Mouse (Mus musculus): Measurements from ENCODE around the gene Iqcf3.

Iqcf3 gene

DNA sequence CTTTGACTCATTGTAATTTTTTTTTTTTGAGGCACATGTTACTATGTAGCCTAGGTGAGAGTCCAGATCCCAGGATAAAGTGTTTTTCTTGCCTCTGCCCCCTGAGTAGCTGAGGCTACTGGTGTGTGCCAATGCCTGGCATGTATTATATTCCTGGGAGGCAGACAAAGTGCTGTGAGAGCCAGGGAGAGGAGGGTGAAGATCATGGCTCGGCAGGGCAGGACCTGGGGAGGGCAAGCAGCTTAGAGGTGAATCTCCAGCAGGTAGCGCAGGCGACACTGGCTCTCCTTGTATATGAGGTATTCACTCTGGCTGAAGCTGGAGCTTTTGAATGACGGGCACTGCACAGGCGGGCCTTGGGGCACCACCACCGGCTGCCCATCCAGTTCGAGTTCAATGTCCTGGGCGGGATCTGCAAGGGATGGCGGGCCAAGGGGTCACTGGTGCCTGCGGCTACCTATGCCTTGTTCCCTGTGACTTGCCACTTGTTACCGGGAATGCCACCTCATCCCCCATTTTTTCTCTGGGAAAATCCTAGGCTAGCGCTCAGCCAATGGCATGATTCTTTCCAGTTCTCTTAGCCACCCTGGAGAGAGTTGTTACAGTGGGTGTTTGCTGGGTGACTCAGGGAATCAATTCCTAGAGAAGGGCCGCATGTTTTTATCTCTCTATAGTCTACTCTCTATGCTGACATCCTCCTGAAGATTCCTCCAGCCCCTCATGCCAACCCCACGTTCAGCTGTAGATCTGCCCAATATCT lies 90.3 kb downstream of the Iqcf3 start:
- DNase-seq, result peak in 1 of 2 experiments; percentile 61

DNA sequence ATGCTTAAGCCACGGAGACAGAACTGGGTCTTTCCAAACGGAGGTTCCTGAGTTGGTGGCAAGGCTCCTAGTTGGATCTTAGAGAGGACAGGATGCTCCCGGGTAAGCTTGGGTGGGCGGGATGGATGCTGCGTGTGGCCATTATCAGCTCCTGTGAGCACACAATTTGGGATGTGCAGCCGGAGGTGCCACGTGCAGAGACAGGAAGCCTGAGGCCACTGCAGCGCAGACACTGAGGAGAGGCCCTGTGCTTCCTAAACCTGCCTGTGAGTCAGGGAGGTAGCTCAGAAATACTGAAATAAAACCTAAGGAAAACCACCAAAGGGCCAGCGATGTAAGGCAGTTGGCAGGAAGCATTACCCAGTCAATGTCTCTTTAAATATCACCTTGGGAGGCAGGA lies 91.7 kb downstream of the Iqcf3 start:
- peak in 1 of 2 experiments; percentile 28 for DNase-seq

DNA sequence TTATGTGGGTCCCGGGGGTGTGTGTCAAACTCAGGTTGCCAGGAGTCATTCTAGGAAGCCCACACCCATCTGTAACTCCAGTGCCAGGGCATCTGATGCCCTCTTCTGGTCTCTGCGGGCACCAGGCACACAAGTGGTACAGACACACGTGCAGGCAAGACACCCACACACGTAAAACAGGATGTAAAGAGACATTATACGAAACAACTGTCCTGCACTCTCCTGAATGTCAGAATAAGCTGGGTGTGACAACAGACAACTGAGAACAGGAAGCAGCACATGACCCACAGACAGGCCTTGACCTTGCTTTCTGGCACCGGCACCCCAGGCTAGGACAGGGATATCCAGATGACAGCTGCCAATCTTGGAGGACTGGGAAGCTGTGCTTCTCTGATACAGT lies 92.1 kb downstream of the Iqcf3 start:
- peak in 1 of 2 experiments; percentile 44 for DNase-seq

DNA sequence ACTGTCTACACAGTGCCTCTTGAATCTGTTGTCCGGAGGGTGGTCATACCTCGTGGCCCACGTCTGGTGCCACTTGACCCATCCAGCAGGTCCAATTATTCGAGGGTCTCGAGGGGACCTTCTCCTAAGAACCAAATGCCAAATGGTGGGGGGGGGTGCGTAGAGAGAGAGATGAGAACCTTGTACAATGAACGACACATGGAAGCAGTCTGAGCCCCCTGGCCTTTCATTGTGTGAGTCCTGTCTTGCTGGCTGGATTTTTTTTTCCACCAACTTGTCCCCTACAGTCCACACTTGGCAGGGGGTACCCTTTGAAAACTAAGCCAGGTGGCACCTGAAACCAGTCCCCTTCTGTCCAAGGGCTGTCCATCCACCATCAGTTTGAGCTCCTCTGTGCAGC lies 93.7 kb downstream of the Iqcf3 start:
- DNase-seq, result no peak

DNA sequence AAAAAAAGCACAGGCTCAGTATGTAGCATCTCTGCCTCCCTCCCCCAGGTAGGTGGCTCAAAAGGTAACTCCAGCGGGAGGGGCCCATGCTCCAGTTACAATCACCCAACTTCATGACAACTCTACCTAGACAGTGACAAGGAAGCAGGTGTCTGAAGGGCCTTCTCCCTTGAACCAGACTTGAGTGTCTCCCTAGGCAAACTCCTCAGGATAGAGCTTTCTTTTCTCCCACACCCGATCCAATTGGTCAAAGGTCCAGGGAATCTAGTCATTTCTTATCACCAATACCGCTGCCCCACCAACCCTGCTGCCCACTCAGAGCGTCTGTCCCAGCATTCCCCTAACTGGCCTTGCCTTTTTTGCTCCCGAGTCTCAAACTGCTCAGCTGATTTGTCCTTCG lies 94.7 kb downstream of the Iqcf3 start:
- DNase-seq, result no peak

DNA sequence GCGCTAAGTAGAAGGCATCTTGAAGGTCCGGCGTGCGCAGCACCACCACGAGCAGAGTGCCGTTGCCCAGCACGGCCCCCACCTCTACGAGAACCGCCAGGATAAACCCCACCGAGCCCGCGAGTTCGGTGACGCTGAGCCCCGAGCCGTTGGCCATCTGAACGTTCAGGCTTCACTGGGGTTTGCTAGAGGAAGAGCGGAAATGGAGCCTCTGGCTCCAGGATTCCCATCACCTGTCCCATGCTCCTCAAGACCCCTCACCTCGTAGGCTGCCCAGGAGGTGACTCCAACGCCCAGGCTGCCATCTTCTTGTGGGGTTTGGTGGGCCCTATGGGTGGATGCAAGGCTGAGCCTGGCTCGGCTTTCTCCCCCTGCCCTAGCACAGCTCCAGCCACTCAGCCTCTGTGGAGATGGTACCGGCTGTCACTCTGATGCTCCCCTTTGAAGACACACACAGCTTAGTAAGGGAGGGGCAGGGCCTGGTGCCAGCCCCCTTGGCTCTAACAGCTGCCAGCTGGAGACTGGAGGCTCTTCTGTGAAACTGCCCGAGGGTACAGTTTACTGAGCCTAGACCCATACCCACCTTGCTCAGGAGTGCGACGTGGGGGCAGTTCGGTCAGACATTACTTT lies 95.7 kb downstream of the Iqcf3 start, which contains the start of gene Gpr62:
Gpr62 (minus strand) TSS at position 368 of the 630 bp plus-strand sequence.
- DNase-seq, result no peak

DNA sequence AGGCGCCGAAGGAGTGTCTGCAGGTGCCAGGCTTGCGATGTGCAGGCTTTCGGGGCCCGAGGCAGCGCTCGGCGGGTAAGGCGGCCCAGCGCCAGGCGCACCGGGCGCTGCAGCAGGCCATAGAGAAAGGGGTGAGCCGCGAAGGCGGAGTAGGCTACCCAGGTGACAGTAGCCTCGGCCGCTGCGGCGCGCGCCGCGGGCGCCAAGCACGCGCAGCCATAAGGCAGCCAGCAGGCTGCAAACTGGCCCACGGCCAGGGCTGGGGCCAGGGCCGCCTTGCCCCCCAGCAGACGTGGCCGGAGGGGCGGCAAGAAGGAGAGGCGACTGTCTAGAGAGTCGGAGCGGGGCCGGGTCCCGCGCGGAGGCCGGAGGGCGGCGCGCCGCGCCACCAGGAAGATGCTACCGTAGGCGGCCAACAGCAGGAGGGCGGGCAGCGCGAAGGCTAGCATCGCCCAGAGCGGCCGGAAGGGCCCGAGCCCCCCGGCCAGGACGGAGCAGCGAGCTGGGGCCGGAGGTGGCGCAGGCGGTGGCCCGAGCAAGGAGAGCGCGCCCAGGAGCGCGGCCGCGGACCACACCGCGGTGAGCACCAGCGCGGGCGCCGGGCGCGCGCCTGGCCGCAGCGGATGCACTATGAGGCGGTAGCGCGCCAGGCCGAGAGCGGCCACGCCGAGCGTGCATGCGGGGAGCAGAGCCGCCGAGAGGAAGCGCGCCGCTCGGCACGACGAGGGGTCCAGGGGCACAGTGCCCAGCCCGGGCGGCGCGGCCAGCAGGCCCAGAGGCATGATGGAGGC lies 96.5 kb downstream of the Iqcf3 start:
- peak; percentile 53 to 77 for DNase-seq

DNA sequence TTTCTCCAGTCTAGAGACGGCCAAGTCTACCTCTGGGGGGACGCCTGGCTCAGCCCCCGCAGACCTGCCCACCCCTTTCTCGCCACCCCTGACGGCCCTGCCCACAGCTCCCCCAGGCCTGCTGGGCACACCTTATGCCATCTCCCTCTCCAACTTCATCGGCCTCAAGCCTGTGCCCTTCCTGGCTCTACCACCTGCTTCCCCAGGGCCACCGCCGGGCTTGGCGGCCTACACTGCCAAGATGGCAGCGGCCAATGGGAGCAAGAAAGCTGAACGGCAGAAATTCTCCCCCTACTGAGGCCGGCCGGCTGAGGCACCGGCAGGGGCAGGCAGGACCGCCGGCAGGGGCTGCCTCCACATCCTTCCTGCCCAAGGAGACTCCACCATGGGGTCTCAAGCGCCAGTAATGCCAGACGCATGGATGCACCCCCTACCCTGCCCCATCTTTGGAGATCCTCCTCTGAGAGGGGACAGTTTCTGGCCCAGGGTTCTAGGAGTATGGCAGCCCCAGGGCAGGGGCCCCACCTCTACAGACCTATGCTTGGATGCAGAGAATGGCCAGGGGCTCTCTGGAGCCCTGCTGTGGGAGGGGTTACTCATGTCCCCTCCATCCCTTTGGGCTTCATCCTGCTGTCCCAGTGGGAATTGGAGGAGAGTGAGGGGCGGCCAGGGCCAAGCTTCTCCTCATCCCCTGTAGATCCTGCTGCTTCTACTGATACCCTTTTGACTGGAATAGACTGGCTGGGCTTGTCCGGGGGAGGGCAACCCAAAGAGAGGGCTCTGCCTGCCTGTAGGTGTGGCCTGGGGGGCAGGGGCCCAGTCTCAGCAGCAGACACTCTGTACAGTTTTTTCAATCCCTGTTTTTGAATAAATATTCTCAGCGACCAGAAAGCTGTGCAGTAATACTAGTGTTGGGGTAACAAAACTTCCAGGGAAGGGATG lies 98.0 kb downstream of the Iqcf3 start:
- DNase-seq, result no peak

DNA sequence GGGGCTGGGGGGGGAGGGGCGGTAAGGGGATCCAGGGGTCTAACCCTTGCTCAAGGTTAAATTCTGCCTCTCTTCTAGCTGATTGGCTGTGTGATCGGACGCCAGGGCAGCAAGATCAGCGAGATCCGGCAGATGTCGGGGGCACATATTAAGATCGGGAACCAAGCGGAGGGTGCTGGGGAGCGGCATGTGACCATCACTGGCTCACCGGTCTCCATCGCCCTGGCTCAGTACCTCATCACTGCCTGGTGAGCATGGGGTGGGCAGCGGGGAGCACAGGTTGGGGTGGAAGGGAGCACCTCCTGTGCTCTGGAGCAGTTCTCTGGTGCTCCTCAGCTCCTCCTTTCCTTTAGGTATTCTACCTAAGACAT lies 99.0 kb downstream of the Iqcf3 start:
- DNase-seq, result no peak

DNA sequence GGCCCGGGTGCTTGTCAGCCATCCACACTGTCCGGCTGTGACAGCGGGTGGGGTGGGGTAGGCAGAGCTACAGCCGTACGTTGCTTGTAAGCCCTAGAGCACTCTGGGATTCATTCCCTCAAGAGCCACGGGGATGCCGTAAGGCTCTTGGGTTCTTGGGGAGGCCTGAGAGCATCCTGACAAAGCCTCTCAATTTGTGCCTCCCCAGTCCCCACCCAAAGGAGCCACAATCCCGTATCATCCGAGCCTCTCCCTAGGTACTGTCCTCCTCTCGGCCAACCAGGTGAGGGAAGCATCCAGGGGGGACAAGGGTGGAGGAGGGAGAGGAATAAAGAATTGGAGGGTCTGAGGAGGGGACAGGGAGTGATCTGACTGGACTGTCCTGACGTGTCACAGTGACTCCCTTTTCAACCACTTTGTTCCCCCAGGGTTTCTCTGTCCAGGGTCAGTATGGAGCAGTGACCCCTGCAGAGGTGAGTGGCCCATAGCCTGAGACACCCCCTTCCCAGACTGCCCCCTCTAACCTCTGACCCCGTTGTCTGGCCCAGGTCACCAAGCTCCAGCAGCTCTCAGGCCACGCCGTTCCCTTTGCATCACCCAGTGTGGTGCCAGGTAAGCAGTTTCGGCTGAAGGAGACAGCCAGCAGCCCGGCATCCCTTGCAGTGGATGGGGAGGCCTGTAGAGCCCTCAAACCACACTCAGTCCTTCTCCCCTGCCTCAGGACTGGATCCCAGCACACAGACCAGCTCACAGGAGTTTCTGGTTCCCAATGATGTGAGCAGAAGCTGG lies 99.6 kb downstream of the Iqcf3 start:
- no peak for DNase-seq

DNA sequence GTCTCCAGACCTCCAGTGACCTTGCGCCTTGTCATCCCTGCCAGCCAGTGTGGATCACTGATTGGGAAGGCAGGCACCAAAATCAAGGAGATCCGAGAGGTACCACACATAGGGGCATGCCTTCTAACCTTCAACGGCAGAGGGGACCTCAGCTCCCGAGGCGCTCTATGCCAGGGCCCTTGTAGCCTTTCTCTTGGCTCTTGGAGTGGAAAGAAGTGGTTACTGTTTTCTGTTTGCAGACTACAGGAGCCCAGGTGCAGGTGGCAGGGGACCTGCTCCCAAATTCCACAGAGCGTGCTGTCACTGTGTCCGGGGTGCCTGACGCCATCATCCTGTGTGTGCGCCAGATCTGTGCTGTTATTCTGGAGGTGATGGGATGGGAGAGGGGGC lies 100.4 kb downstream of the Iqcf3 start:
- DNase-seq, result no peak

DNA sequence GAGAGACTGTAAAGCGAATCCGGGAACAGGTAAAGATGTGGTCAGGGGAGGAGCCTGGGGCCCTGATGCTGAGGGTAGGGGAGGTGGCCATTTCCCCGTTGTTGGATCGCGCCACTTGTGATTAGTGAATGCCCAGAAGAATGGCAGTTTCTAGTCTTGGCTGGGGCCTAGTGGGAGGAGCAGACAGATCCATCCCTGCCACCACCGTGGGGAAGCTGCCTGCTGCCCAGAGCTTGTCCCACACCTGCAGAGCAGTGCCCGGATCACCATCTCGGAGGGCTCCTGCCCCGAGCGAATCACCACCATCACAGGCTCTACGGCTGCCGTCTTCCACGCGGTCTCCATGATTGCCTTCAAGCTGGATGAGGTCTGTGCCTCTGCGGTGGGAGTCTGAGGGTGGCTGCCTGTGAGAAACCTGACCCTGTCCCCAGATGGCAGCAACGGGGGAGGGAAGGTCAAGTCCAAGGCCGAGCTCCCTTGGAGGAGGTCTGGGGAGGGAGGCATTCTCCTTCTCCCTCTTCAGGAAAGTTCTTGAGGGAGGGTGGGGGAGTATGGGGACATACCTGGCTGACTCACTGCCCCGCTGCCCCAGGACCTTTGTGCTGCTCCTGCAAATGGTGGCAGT lies 100.9 kb downstream of the Iqcf3 start:
- DNase-seq, result no peak

DNA sequence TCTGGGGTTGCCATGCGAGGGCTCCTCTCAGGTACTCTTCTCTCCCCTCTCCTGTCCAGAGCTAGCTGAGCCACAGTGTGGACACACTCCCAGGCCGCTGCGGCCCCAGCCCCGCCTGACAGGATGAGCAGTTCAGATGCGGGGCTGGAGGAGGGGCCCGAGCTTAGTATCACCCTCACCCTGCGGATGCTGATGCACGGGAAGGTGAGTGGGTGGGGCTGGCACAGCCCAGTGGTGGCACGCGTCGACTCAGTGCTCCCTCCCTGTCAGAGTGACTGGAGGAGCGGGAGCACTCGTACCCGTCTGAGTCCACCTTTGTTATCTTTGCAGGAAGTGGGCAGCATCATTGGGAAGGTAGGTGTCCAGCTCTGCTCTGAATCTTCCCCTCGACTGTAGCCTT lies 101.5 kb downstream of the Iqcf3 start:
- DNase-seq, result no peak

DNA sequence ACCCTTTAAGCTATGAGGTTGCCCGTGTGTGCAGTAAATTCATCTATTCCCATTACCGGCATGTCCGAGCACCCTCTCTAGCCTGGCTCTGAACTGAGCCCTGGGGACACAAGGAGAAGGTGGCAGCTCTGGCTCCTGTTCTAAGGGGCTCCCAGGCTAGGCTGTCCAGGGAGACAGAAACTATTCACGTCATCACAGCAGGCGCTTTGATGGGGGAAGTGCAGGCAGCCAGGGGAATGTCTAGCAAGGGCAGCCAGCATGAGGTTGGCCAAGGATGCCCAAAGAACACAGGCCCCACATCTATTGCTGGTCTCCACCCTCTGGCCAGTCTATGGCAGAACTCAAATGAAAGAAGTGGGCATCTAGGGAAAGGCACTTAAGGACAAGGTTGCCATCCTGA lies 103.5 kb downstream of the Iqcf3 start:
- no peak for DNase-seq

DNA sequence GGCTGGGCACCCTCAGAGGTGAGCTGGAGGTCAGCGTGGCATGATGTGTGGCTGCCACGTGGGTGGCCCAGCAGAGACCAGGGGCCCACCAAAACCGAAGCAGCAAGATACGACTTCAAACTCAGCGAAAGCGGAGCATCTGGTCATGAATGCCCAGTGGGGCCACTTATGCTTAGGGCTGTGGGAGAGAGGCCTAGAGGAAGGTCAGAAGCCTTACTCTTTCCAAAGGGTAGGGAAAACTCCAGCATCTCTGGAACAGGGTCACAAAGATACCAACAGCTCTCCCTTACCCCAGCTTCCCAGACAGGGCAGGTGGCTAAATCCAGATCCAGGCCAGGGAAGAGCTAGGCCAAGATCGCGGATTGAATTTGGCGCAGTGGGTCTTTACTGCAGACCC lies 104.3 kb downstream of the Iqcf3 start:
- no peak for DNase-seq

DNA sequence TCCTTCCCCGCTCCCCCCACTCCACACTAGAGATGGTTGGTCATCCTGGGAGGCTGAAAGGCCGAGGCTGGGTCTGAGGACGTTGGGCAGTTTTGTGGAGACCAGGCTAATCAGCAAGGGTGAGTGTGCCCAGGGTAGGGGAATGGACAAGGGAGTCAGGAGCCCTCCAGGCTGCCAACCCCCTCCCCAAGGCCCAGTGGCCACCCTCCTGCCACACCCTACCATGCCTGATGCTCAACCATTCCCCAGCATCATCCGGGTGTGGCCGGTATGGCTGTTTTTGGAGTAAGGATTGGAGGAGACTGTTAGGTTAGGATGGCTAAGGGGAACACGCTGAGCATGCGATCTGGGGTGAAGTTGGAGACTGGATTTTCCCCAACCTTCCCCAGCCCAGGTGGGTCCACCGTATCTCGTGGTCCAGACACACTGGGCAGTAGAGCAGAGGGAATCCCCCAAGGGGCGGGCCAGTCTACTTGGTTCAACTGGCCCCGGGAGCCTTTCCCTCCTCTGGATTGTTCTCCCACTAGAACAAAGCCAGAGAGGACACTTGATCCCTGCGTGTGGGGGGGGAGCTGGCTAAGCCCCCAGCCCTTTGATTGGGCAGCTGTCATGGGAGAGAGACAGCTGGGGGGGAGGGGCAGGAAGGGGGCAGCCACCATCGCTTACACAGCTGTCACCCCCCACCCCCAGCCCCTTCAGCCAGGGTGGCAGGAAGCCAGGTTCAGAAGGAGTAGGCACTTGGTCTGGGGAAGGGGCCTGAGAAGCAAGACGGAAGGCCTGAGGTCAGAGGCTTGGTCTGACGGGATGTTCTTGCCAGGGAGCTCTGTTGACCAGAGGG lies 104.9 kb downstream of the Iqcf3 start:
- no peak for DNase-seq

DNA sequence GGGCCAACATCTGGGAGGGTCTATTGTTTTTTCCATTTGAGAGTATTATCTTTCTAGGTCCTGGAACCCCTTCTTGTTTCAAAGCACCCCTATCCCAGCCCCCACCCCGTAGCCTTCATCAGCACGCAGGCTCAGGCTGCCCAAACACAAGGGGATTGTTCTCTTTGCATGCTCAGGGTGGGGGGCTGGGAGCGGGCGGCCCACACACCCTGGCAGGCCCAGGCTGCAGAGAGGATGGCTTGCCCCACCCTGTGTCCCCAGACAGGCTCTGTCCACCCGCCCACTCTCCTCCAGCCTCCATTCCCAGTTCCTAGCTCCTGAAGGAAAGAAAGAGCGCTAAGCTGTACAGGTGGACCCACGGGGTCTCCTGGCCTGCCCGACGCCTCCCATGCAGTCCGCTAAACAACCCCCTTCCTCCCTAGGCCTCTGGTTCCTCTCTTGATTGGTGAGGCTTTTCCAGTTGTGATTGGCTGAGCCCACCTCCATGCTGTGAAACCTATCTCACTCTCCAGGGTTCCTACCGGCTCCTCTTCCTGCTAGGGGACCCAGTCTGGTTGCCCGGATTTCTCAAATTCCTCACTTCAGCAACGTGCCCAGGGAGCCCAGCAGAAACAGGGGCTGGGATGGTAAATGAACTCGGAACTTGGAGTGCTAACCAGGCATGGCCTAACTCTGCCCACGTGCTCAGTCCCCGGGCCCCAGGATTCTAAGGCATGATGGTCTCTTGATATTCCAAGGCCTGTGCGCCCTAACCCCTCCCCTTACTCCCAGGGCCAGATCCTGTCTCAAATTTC lies 106.3 kb downstream of the Iqcf3 start:
- DNase-seq, result no peak

DNA sequence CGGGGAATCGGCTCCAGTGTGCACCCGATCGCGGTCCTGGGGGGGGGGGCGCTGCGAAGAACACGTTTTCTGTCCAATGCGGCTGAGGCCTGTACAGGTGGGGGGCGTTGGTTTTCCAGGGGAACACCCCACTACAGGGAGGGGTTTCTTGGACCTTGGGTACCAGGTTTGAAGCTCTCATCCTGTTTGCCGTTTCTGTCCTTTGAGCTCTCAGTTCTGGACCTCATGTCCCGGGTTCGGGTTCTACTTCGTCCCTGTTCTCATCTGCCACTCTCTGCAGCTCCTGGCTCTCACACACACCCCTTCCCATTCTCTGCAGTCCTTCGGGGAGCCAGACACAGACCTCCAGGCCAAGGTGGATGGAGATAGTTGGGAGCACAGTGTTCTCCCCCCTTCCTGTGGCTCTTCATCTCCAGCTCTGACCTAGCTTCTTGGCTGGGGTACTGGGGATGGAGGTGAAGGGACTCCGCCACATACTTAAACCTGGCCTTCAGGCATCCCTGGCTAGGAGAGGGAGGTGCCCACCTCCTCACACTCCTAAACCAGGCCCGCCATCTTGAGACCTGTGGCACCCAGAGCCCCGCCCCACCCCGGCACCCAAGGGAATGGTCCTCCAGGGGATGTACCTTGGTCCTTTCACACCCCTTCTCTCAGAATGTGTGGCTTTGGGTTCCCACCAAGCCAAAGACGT lies 107.2 kb downstream of the Iqcf3 start:
- DNase-seq, result no peak

Data from kidney, postnatal 25 days (tissue).